Mouse (Mus musculus): ENCODE data around the gene Vamp2. TPM values are rescaled to one million over a fixed set of nuclear protein-coding genes. Genes with fewer than 3 reads are reported as not detected.

Vamp2 gene
- polyA plus RNA-seq, 2 experiments: 89.8 to 199 TPM

GRCm38 (mm10) chr11:69105227-69105626 is 16.9 kb downstream of the Vamp2 start:
- Histone ChIP-seq H3K9me3 (ENCODE audit: control insufficient read depth, low read length) (no peaks in the 10 kb centered on the region), H3K36me3 (ENCODE audit: control insufficient read depth, insufficient read depth, low read length) (peaks cover 93% of the 10 kb centered on the region), H3K27me3 (ENCODE audit: control insufficient read depth, insufficient read depth, low read length) (no peaks in the 10 kb centered on the region), H3K27ac (replicated peaks; ENCODE audit: low read depth, low read length) (no peak overlapping the region), H3K4me1 (ENCODE audit: control insufficient read depth, insufficient read depth, low read length) (peaks cover 3% of the 10 kb centered on the region), H3K9ac (ENCODE audit: low read depth, low read length, severe bottlenecking) (no peak overlapping the region), H3K4me2 (replicated peaks; ENCODE audit: low read depth, low read length, severe bottlenecking) (no peak overlapping the region), H3K4me3 (replicated peaks; ENCODE audit: low read length) (no peak overlapping the region)
- ATAC-seq (ENCODE audit: low FRiP score, low read depth) (no peak), DNase-seq (ENCODE audit: low spot score) (no peak)
- 84% methylated on average over 6 of the region's 6 CpGs for WGBS
- no peak for TF ChIP-seq POLR2A (IDR thresholded peaks at IDR 0.05; ENCODE audit: borderline replicate concordance, extremely low read depth, insufficient read depth, insufficient read length)

- ATAC-seq (ENCODE audit: low FRiP score, low read depth): no peak
- H3K4me2 ChIP-seq (replicated peaks; ENCODE audit: low read depth, low read length, severe bottlenecking): no peak overlapping the region
Measured at GRCm38 (mm10) chr11:69105796-69106195, 17.5 kb downstream of the Vamp2 start.

DNA sequence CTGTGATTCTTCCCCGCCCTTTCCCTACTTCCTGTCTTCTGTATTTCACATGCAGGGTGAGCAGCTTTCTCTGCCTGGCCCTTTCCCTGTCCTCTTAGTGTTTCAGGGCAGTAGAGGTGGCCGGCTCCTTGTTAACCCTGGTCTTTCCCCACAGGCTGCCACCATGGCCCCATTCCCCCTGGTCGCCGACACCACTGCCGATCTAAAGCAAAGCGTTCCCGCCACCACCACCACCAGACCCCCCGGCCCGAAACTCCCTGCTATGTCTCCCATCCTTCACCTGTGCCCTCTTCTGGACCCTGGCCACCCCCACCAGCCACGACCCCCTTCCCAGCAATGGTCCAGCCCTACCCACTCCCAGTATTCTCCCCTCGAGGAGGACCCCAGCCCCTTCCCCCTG is 18.0 kb downstream of the Vamp2 start:
- H3K36me3 ChIP-seq (ENCODE audit: control insufficient read depth, insufficient read depth, low read length): peaks cover 84% of the 10 kb centered on the region
- no peak overlapping the region for H3K27ac ChIP-seq (replicated peaks; ENCODE audit: low read depth, low read length)
- no peaks in the 10 kb centered on the region for H3K9me3 ChIP-seq (ENCODE audit: control insufficient read depth, low read length)
- DNase-seq (ENCODE audit: low spot score) (no peak), ATAC-seq (ENCODE audit: low FRiP score, low read depth) (no peak)
- no peak overlapping the region for H3K9ac ChIP-seq (ENCODE audit: low read depth, low read length, severe bottlenecking)
- TF ChIP-seq POLR2A (IDR thresholded peaks at IDR 0.05; ENCODE audit: borderline replicate concordance, extremely low read depth, insufficient read depth, insufficient read length): no peak
- H3K4me2 ChIP-seq (replicated peaks; ENCODE audit: low read depth, low read length, severe bottlenecking): no peak overlapping the region
- H3K4me1 ChIP-seq (ENCODE audit: control insufficient read depth, insufficient read depth, low read length): no peaks in the 10 kb centered on the region
- no peaks in the 10 kb centered on the region for H3K27me3 ChIP-seq (ENCODE audit: control insufficient read depth, insufficient read depth, low read length)
- WGBS: 91% methylated on average over 11 of the region's 11 CpGs
- H3K4me3 ChIP-seq (replicated peaks; ENCODE audit: low read length): no peak overlapping the region

More at GRCm38 (mm10) chr11:69105796-69106195, 17.5 kb downstream of the Vamp2 start:
- no peaks in the 10 kb centered on the region for H3K4me1 ChIP-seq (ENCODE audit: control insufficient read depth, insufficient read depth, low read length)
- 87% methylated on average over 2 of the region's 2 CpGs for WGBS
- H3K9ac ChIP-seq (ENCODE audit: low read depth, low read length, severe bottlenecking): no peak overlapping the region
- TF ChIP-seq POLR2A (IDR thresholded peaks at IDR 0.05; ENCODE audit: borderline replicate concordance, extremely low read depth, insufficient read depth, insufficient read length): no peak
- H3K4me3 ChIP-seq (replicated peaks; ENCODE audit: low read length): no peak overlapping the region
- H3K27ac ChIP-seq (replicated peaks; ENCODE audit: low read depth, low read length): no peak overlapping the region
- no peak for DNase-seq (ENCODE audit: low spot score)
- no peaks in the 10 kb centered on the region for H3K9me3 ChIP-seq (ENCODE audit: control insufficient read depth, low read length)
- no peaks in the 10 kb centered on the region for H3K27me3 ChIP-seq (ENCODE audit: control insufficient read depth, insufficient read depth, low read length)
- peaks cover 89% of the 10 kb centered on the region for H3K36me3 ChIP-seq (ENCODE audit: control insufficient read depth, insufficient read depth, low read length)

DNA sequence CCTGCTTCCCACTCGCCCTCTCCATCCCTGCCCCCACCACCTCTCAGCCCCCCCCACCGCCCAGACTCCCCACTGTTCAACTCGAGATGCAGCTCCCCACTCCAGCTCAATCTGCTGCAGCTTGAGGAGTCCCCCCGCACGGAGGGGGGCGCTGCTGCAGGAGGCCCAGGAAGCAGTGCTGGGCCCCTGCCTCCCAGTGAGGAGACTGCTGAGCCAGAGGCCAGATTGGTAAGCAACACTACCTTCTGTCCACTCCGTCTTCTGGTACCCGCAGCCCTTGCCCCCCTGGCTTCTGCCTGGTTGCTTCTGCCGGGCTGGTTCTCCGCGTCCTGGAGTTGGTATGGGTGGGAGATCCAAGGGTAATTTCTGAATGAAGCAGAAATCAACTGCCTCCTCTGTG is 18.6 kb downstream of the Vamp2 start:
- no peak for DNase-seq (ENCODE audit: low spot score)
- no peak overlapping the region for H3K27ac ChIP-seq (replicated peaks; ENCODE audit: low read depth, low read length)
- ATAC-seq (ENCODE audit: low FRiP score, low read depth): no peak
- H3K4me2 ChIP-seq (replicated peaks; ENCODE audit: low read depth, low read length, severe bottlenecking): no peak overlapping the region
- no peaks in the 10 kb centered on the region for H3K9me3 ChIP-seq (ENCODE audit: control insufficient read depth, low read length)
- no peak for TF ChIP-seq POLR2A (IDR thresholded peaks at IDR 0.05; ENCODE audit: borderline replicate concordance, extremely low read depth, insufficient read depth, insufficient read length)
- peaks cover 78% of the 10 kb centered on the region for H3K36me3 ChIP-seq (ENCODE audit: control insufficient read depth, insufficient read depth, low read length)
- H3K9ac ChIP-seq (ENCODE audit: low read depth, low read length, severe bottlenecking): no peak overlapping the region
- no peaks in the 10 kb centered on the region for H3K27me3 ChIP-seq (ENCODE audit: control insufficient read depth, insufficient read depth, low read length)
- H3K4me3 ChIP-seq (replicated peaks; ENCODE audit: low read length): no peak overlapping the region
- peaks cover 3% of the 10 kb centered on the region; the same call in 1 of the 2 replicates for H3K4me1 ChIP-seq (ENCODE audit: control insufficient read depth, insufficient read depth, low read length)
- WGBS: 83% methylated on average over 11 of the region's 11 CpGs

DNA sequence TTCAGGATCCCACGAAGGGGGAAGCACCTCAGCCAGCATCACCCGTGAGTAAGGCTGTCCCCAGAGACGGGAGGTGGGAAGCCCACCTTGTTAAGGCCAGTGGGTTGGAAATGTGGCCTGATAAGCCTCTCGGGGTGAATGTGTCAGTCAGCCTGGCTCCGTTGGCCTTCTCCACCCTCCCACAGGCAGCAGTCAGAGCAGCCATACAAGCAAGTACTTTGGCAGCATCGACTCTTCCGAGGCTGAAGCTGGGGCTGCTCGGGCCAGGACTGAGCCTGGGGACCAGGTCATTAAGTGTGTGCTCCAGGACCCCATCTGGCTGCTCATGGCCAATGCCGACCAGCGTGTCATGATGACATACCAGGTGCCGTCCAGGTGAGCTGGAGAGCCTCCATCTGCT is 19.4 kb downstream of the Vamp2 start:
- no peak for TF ChIP-seq POLR2A (IDR thresholded peaks at IDR 0.05; ENCODE audit: borderline replicate concordance, extremely low read depth, insufficient read depth, insufficient read length)
- Histone ChIP-seq H3K27me3 (ENCODE audit: control insufficient read depth, insufficient read depth, low read length) (no peaks in the 10 kb centered on the region), H3K4me3 (replicated peaks; ENCODE audit: low read length) (no peak overlapping the region), H3K36me3 (ENCODE audit: control insufficient read depth, insufficient read depth, low read length) (peaks cover 70% of the 10 kb centered on the region), H3K27ac (replicated peaks; ENCODE audit: low read depth, low read length) (no peak overlapping the region), H3K9ac (ENCODE audit: low read depth, low read length, severe bottlenecking) (no peak overlapping the region), H3K9me3 (ENCODE audit: control insufficient read depth, low read length) (no peaks in the 10 kb centered on the region), H3K4me2 (replicated peaks; ENCODE audit: low read depth, low read length, severe bottlenecking) (no peak overlapping the region), H3K4me1 (ENCODE audit: control insufficient read depth, insufficient read depth, low read length) (peaks cover 8% of the 10 kb centered on the region; the same call in 1 of the 2 replicates)
- ATAC-seq (ENCODE audit: low FRiP score, low read depth): no peak
- DNase-seq (ENCODE audit: low spot score): no peak
- 91% methylated on average over 11 of the region's 11 CpGs for WGBS

DNA sequence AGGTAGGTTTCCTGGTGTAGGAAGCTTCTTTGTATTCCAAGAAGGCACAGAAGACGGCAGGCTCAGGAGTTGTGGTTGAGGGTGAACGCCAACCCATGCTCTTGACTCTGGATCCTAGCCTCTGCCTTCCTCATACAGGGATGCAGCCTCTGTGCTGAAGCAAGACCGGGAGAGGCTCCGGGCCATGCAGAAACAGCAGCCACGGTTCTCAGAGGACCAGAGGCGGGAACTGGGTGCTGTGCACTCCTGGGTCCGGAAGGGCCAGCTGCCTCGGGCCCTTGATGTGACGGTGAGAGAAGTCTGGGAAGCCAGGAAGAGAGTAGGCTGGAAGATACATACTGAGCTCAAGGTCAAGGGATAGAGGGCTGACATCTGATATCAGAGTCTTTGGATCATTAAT is 19.9 kb downstream of the Vamp2 start:
- no peaks in the 10 kb centered on the region for H3K27me3 ChIP-seq (ENCODE audit: control insufficient read depth, insufficient read depth, low read length)
- DNase-seq (ENCODE audit: low spot score) (no peak), ATAC-seq (ENCODE audit: low FRiP score, low read depth) (no peak)
- WGBS: 91% methylated on average over 9 of the region's 9 CpGs
- H3K4me2 ChIP-seq (replicated peaks; ENCODE audit: low read depth, low read length, severe bottlenecking): no peak overlapping the region
- H3K9ac ChIP-seq (ENCODE audit: low read depth, low read length, severe bottlenecking): no peak overlapping the region
- TF ChIP-seq POLR2A (IDR thresholded peaks at IDR 0.05; ENCODE audit: borderline replicate concordance, extremely low read depth, insufficient read depth, insufficient read length): no peak
- peaks cover 8% of the 10 kb centered on the region; the same call in 1 of the 2 replicates for H3K4me1 ChIP-seq (ENCODE audit: control insufficient read depth, insufficient read depth, low read length)
- no peak overlapping the region for H3K27ac ChIP-seq (replicated peaks; ENCODE audit: low read depth, low read length)
- H3K36me3 ChIP-seq (ENCODE audit: control insufficient read depth, insufficient read depth, low read length): peaks cover 64% of the 10 kb centered on the region
- H3K9me3 ChIP-seq (ENCODE audit: control insufficient read depth, low read length): no peaks in the 10 kb centered on the region
- no peak overlapping the region for H3K4me3 ChIP-seq (replicated peaks; ENCODE audit: low read length)
